Mouse (Mus musculus) cerebellum, postnatal 36 days (tissue): ENCODE measurements at regions not wholly inside any gene's neighbourhood (a gene's known extent, or its start where the extent isn't known, plus 50 kb on each side); places are given as distances from the start of the nearest gene placed in this dataset.

ENCODE experiments used
- DNase-seq, 2 experiments: peaks; one replicate each; pipeline ENCODE4 v3.0.0; 2021 to 2022; ENCODE audit warnings: mixed read lengths in 2 of 2

- DNase-seq = no peak
Observed at GRCm38 (mm10) chr12:94155110-94155858, 1536.7 kb upstream of the Flrt2 start.

DNA sequence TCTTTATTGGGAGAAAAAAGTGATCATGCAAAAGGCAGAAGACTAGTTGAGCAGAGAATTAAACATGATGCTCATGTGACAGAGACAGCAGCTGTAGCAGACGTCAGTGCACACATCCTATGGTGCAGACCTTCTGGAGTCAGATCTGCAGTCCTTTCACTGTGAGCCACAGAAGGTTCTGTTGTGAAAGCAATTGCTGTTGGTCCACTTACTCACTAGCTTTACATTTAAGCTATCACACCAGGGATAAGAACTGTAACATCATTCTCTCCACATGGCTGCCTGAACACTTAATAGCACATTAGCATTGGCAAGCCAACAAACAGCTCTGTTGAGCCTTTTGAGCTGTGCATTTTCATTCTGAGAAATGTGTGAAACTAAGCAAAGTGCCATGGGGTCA is 1509.7 kb upstream of the Flrt2 start:
- no peak for DNase-seq

- peak in 1 of 2 experiments; percentile 1 for DNase-seq
Observed at GRCm38 (mm10) chr12:94190620-94191081, 1501.4 kb upstream of the Flrt2 start.

- DNase-seq = no peak
Observed at GRCm38 (mm10) chr12:94217906-94218305, 1474.1 kb upstream of the Flrt2 start.

GRCm38 (mm10) chr12:94229894-94230293 is 1462.1 kb upstream of the Flrt2 start:
- no peak for DNase-seq

DNA sequence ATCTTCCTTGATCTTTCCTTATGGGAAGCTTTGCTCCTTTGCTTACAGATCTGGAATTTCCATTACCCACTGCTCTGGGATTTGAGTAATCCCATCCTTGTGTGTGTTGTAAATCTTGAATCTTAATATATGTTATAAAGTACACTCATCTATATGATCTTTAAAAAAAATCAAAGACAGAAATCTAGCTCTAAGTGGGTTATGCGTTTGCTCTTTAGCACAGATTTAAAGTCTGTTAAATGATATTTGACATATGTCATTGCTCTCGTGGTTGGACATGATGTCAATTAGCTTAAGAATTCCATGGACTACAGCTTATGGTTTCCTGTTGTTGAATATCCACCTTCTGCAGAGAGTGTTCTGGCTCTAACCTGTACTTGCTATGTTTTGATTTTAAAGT is 1446.7 kb upstream of the Flrt2 start:
- no peak for DNase-seq

GRCm38 (mm10) chr12:94247362-94247761 is 1444.7 kb upstream of the Flrt2 start:
- no peak for DNase-seq

GRCm38 (mm10) chr12:94252957-94253633 is 1438.9 kb upstream of the Flrt2 start:
- DNase-seq = no peak

- DNase-seq = no peak
Observed at GRCm38 (mm10) chr12:94280946-94281345, 1411.1 kb upstream of the Flrt2 start.

DNA sequence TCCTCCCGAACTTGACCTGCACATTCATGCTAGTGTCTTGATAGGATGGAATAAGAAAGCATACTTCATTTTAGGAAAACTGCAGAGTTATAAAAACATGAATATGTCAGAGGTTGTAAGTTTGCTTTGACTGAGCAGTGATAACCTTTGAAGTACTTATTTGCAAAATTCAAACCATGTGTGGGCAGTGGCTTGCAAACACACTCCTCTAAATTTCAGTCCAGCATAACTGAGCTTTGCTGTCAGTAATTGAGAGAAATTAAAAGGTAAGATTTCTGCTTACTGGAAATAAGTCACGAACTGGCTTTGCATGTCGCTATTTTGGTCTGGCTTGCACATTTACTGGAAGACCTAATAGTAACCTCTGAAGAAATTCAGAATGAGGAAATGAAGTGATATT is 1409.1 kb upstream of the Flrt2 start:
- no peak for DNase-seq

DNA sequence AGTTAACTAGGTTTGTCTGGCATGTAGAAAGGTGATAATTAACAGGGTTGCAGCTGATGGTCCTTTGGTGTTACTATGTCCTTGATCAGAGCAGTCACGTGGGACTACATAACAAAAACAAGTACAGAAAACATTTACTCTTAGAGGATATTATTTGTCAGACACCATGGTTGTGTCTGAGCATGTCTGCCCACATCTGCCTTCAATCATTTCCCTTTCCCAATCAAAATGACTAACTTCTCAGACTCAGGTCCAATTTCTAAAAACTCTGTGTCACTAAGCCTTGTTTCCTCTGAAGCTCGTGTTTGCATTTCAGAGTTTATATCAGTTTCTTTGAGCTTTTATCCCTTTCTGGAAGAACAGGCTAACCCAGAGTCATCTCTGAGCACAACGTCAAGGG is 1408.5 kb upstream of the Flrt2 start:
- no peak for DNase-seq

DNA sequence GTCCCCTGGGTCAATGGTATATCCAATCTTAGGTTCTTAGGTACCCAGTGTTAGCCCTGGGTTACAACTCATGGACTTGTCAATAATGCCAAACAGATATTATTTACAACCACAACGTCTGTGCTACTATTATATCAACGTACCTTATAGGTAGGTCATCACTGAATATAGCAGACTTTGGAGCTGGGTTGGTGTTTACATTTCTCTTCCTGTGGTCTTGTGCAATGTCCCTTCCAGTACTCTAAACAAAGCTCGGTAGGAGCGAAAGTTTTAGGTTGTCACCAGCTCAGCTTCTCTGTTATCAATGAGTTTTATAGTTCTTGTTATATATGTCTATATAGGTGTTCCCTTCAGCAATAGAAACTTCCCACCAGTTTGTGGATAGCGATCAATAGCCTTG is 1394.2 kb upstream of the Flrt2 start:
- no peak for DNase-seq

DNA sequence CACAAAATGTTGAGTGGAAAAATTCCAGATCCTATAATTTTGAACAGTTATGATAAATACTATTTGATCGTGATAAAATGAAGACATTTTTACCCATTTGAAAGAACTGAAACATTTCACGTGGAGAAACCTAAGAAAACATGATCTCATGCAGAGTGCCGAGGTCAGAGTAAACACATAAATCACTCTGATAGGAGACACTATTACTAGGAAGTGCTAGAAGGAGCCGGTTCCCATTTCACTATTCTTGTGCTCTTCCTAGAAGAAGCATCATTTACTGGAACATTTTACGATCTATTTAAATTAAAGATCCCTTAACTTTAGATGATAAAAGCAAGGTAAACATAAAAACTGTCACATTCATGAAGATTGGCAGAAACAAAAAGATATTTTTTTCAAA is 1359.7 kb upstream of the Flrt2 start:
- DNase-seq = no peak

GRCm38 (mm10) chr12:94334671-94335070 is 1357.4 kb upstream of the Flrt2 start:
- no peak for DNase-seq

DNA sequence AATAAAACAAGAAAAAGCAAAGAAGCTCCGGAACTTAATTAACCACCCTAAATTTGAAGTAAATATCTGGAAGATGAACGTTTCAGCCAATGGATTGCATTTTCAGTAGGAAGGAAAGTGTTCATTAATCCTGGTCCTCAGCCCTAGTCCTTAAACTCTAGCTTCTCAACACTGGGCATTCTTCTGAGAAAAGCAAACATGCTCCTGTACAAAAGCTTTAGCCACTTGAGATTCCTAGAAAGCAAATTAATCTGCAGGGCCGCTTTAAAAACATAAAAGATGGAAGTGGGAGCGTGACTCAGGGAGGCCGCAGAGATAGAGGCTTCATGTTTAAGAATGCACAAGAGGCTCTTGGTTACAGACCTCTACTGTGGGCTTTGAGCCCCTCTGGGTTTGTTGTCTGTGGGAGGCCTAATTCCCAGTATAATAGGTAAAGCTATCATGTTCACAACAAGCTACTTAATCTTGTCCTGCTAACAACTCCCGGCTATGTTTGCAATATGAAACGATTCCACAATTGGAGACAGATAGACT is 1342.3 kb upstream of the Flrt2 start:
- DNase-seq = no peak

DNA sequence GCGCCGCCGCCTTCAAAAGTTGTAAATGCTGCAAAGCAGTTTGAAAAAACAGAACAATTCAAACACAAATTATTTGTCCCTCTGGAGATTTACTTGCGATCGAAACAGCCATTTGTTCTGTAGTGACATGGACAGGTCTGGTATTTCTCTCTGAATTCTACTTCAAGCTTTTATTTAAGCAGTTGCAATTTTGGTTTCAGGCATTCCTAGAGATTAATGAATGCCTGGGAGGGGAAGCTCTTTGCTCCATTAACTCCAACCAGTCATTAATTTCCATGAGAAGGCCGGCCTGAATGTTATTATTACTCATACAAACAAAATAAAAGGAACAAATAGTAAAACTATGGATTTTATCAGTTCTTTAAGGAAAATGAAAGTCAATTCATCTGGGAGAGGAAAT is 1327.8 kb upstream of the Flrt2 start:
- DNase-seq = no peak

GRCm38 (mm10) chr12:94399991-94400390 is 1292.0 kb upstream of the Flrt2 start:
- no peak for DNase-seq

DNA sequence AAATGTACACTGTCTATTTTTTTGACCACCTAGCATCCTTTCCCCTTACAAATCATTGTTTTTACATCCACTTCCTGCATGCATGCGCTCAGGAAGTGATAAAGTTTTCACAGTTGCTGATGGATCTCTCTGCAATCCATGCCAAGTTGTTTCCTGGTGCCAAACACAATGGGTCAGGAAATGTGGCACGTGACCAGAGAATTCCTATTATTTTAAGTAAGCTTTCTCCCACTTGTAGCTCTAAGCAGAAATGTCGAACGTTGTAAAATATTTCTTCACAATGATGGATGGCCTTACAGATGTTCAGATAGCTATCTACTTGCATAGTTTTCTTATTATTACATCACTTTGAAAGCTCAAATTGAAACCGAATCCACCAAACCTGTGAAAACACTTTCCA is 1271.1 kb upstream of the Flrt2 start:
- no peak for DNase-seq

GRCm38 (mm10) chr12:94421743-94422142 is 1270.3 kb upstream of the Flrt2 start:
- no peak for DNase-seq

DNA sequence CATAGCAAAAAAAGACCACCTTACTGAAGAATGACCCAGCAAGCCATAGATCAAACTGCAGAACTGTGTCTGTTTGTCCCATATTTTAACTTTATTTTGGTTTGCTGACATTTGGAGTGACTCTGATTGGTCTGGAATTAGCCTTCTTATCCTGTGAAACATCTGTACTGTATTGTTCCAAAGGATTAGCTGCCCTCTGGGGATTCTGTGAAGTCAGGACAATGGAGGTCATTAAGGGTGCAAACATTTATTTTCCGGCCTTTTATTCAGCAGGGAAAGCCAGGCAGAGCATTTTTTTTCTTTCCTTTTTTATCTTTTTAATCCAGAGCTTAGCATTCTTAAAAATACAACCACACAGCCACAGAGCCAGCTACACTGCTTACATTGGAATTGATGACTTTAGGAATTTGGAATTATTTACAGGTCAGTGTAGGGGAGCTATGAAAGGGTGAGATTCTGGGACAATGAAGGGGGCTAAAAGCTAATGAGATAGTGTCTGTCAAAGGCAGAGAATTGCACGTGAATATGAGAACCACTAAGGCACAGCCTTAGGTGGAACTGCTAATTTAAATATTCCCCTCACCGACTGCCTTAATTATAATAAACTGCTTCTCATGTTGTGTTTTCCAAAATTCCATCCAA is 1267.6 kb upstream of the Flrt2 start:
- DNase-seq = no peak

GRCm38 (mm10) chr12:94449517-94449916 is 1242.5 kb upstream of the Flrt2 start:
- no peak for DNase-seq

GRCm38 (mm10) chr12:94468027-94468426 is 1224.0 kb upstream of the Flrt2 start:
- DNase-seq = no peak

- DNase-seq = no peak
Observed at GRCm38 (mm10) chr12:94468609-94469008, 1223.4 kb upstream of the Flrt2 start.

- no peak for DNase-seq
Observed at GRCm38 (mm10) chr12:94469850-94470249, 1222.2 kb upstream of the Flrt2 start.
